Mouse (Mus musculus) ES-E14 (cell line): Measurements from ENCODE around the gene Elfn2.

Source experiments
- CHD2 ChIP-seq: IDR thresholded peaks from 2 replicates; pipeline ENCODE4 v1.6.1; 2014; ENCODE audit warnings: mild to moderate bottlenecking, low read depth, low read length, inconsistent platforms
- MAFK ChIP-seq: IDR thresholded peaks from 2 replicates; pipeline ENCODE4 v1.6.1; 2014; ENCODE audit warnings: mild to moderate bottlenecking, low read depth, low read length, inconsistent platforms; ENCODE audit not compliant: insufficient read depth
- ZNF384 ChIP-seq: IDR thresholded peaks from 2 replicates; pipeline ENCODE4 v1.6.1; 2012; ENCODE audit warnings: low read depth, low read length, inconsistent platforms

GRCm38 (mm10) chr15:78669221-78669871 is 49.2 kb downstream of the Elfn2 start:
- TF ChIP-seq MAFK (no peak), ZNF384 (no peak), CHD2 (no peak)
